Mouse (Mus musculus) cerebellum, adult 2 months (tissue): ENCODE measurements at regions not wholly inside any gene's neighbourhood (a gene's known extent, or its start where the extent isn't known, plus 50 kb on each side); places are given as distances from the start of the nearest gene placed in this dataset.

Experiments
- DNase-seq, 2 experiments: peaks; one replicate each; pipeline ENCODE4 v3.0.0; 2021
- H3K27ac ChIP-seq: fragments of 200-500 bp; 2 replicates; pipeline ENCODE4 v1.5.1; 2012; ENCODE audit warnings: low read length, control low read depth, inconsistent platforms; ENCODE audit not compliant: insufficient read depth
- H3K27me3 ChIP-seq: fragments of 200-500 bp; 2 replicates; pipeline ENCODE4 v1.6.1; 2012; ENCODE audit warnings: inconsistent platforms, mild to moderate bottlenecking, low read length, moderate library complexity; ENCODE audit not compliant: control insufficient read depth, insufficient read depth
- H3K4me1 ChIP-seq: fragments of 200-500 bp; 2 replicates; pipeline ENCODE4 v1.6.1; 2011; ENCODE audit warnings: low read length; ENCODE audit not compliant: control insufficient read depth, insufficient read depth
- H3K4me3 ChIP-seq: fragments of 200-500 bp; replicated peaks from 2 replicates; pipeline ENCODE3; 2011; ENCODE audit warnings: mild to moderate bottlenecking, low read depth, low read length, control low read depth; ENCODE audit not compliant: insufficient read depth
- CTCF ChIP-seq: fragments of 200-500 bp; IDR thresholded peaks from 2 replicates; pipeline ENCODE4 v1.5.1; 2011; ENCODE audit warnings: low read depth, mild to moderate bottlenecking, control low read depth, low read length, moderate library complexity, borderline replicate concordance; ENCODE audit not compliant: insufficient read depth
- POLR2A ChIP-seq: fragments of 200-500 bp; IDR thresholded peaks from 2 replicates; pipeline ENCODE4 v1.6.1; 2011; ENCODE audit warnings: low read length, control low read depth, borderline replicate concordance; ENCODE audit not compliant: insufficient read depth
- WGBS: fragments of 180-500 bp; shearing (Covaris S2); methylation state at CpG from one replicate; pipeline ENCODE4 v1.1.7; 2018; 5-methylcytosine and 5-hydroxymethylcytosine counted together

DNA sequence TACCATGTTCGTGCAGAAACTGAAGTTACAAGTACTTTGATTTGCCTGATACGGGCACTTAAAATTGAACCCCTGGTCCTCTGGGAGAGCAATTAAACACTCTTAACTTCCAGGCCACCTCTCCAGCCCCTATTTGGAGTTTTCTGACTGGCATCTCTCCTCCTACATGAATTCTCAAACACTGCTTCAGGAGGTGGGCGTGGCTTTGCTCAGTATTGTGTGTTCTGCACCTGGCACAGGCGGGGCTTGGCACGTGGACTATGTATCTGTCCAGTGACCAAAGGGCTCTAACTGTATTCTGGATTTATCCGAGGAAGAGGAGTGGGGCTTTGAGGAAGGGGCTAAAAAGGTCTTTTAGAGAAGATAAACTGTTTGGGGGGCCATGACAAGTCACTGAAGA lies 81.5 kb upstream of the Ppm1b start:
- Histone ChIP-seq H3K27me3 (no peaks in the 10 kb centered on the region), H3K4me1 (peaks cover 14% of the 10 kb centered on the region), H3K4me3 (no peak overlapping the region), H3K27ac (no peak overlapping the region)
- TF ChIP-seq POLR2A: no peak
- no peak for TF ChIP-seq CTCF
- DNase-seq: no peak
- WGBS: 82% methylated on average over 6 of the region's 6 CpGs

DNA sequence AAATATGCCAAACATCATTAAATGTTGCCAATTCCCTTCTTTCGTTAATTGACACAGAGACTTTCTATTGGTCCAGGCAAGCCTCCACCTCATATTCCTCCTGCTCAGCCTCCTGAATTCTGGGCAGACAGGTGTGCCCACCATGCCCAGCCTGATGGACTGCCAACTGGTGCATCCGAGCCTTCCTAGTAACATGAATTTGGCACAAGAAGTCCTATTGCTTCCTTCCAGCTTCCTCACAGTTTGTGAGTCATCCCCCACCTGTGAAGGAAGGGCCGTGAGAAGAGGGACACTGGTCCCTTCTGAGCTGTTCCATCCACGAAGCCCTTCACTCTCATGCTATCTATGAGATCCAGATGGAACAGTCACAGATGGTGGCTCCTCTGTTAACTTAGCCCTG lies 80.5 kb upstream of the Ppm1b start:
- 14% methylated on average over 4 of the region's 4 CpGs for WGBS
- Histone ChIP-seq H3K27me3 (no peaks in the 10 kb centered on the region), H3K4me3 (no peak overlapping the region), H3K4me1 (peaks cover 14% of the 10 kb centered on the region), H3K27ac (peak overlapping the region; percentile 43; the same call in 1 of the 2 replicates)
- no peak for TF ChIP-seq CTCF
- TF ChIP-seq POLR2A: no peak
- peak; percentile 67 to 89 for DNase-seq

DNA sequence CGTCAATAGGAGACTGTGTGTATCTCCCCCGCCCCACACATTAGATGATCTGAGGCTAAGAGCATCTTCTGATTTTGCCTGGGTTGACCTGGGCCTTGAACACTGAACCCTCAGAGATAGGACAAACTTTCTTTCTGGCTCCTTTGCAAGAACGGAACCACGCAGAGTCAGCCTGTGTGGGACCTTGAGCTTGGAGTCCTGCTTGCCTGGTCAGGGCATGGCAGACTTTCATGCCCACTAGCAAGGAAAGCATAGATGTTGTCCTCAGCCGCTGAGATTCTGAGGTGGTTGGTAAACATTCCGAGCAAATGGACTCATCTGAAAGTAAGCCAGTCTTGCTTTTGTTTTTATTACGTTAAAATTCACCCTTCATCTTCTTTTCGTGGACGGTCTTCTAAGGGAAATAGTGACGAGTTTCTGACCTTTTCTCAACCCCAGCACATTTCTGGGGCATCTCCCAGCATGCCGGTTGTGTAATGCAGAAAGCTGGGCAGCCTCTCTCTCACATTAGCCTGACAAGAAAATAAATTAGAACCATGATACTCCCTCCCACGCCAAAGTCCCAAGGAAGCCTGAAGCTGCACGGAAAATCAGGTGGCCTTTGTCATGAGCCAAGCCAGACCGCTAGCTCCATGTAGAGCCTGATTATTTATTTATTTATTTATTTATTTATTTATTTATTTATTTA lies 79.2 kb upstream of the Ppm1b start:
- Histone ChIP-seq H3K27me3 (no peaks in the 10 kb centered on the region), H3K27ac (peak overlapping the region; percentile 56), H3K4me1 (peaks cover 14% of the 10 kb centered on the region), H3K4me3 (no peak overlapping the region)
- WGBS: 40% methylated on average over 14 of the region's 14 CpGs
- no peak for TF ChIP-seq POLR2A
- no peak for TF ChIP-seq CTCF
- peak; percentile 59 to 81 for DNase-seq

DNA sequence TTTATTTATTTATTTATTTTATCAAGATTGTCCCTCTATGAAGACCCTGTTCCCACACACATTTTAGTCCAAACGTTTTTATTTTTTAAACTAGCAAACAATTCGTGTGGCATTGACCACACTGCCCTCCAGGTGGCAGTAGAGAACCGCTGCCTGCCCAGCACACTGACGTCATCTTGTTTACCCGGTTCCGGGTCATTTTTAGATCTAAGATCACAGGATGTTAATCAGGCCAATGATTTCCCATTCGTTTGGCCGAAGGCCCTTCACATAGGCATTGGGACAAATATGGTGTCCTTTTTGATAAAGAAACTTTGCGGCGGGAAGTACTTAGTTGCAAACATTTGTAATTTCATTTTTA lies 78.7 kb upstream of the Ppm1b start:
- peak overlapping the region; percentile 23; the same call in 1 of the 2 replicates for H3K27ac ChIP-seq

DNA sequence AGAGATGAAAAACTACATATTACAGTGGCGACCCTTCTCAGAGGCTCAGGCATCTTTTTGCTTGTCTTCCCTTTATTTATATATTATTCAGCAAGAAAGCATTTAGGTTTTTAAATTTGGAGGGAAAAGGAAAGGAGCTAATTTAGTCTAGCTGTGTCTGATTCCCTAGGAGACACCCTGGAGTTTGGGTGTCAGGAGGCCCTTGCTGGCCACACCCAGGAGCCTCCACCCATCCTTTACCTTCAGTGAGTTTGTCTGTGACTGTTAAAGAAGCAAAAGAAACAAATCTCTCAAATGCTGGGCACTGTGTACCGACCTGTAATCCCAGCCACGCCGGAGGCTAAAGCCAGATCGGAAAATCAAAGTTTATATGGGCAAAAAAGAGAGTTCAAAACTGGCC lies 78.2 kb upstream of the Ppm1b start:
- peaks cover 14% of the 10 kb centered on the region for H3K4me1 ChIP-seq
- no peak overlapping the region for H3K4me3 ChIP-seq
- peak overlapping the region; percentile 82; the same call in 1 of the 2 replicates for H3K27ac ChIP-seq
- H3K27me3 ChIP-seq: no peaks in the 10 kb centered on the region
- WGBS: 93% methylated on average over 5 of the region's 5 CpGs
- TF ChIP-seq CTCF (no peak), POLR2A (no peak)
- no peak for DNase-seq

More for the DNA sequence above, 78.7 kb upstream of the Ppm1b start:
- Histone ChIP-seq H3K4me3 (no peak overlapping the region), H3K27me3 (no peaks in the 10 kb centered on the region), H3K4me1 (peaks cover 14% of the 10 kb centered on the region)
- peak; percentile 90 for TF ChIP-seq CTCF
- no peak for TF ChIP-seq POLR2A
- DNase-seq: peak; percentile 84 to 87
- WGBS: 12% methylated on average over 10 of the region's 10 CpGs

DNA sequence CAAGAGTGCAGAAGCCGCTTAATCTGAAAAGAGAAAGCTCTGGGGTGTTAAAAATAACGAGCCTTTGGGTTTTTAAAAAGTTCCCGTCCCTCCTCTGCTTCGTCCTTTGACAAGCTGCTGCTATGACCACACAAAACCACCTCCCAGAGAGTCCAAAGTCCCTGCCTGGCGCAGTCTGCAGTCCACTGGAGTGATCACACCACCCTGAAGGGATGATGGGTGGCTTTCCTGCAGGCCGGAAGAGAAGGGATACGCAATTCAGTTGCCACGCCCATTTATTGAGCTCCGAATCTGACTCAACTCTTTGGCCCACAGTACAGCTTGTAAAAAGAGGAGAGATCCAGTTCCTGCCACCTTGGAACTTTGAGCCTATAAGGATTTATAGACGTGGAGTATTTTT lies 77.4 kb upstream of the Ppm1b start:
- Histone ChIP-seq H3K27ac (no peak overlapping the region), H3K4me1 (peaks cover 11% of the 10 kb centered on the region), H3K27me3 (no peaks in the 10 kb centered on the region), H3K4me3 (no peak overlapping the region)
- no peak for DNase-seq
- no peak for TF ChIP-seq CTCF
- TF ChIP-seq POLR2A: no peak
- 91% methylated on average over 10 of the region's 10 CpGs for WGBS

DNA sequence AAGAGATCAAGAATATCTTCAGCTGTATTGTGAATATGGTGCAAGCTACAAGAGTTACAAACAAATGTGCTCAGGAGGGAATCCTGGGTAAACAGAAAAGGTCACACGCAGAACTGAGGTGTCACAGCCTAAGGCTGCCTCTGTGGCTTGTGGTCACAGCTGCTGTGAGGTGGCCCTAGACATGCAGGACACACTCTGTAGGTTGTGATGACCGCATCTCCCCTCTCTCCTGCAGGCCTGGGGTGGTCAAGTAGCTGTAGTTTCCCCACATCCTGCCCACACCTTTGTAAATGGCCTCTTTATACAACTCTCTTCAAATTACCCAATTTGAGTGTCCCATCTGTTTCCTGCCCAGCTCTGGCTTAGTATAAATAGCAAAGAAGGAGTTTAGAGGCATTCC lies 75.6 kb upstream of the Ppm1b start:
- TF ChIP-seq POLR2A: no peak
- TF ChIP-seq CTCF: no peak
- 89% methylated on average over 2 of the region's 2 CpGs for WGBS
- H3K4me3 ChIP-seq: no peak overlapping the region
- H3K27ac ChIP-seq: no peak overlapping the region
- H3K4me1 ChIP-seq: peaks cover 6% of the 10 kb centered on the region; the same call in 1 of the 2 replicates
- DNase-seq: no peak
- no peaks in the 10 kb centered on the region for H3K27me3 ChIP-seq

DNA sequence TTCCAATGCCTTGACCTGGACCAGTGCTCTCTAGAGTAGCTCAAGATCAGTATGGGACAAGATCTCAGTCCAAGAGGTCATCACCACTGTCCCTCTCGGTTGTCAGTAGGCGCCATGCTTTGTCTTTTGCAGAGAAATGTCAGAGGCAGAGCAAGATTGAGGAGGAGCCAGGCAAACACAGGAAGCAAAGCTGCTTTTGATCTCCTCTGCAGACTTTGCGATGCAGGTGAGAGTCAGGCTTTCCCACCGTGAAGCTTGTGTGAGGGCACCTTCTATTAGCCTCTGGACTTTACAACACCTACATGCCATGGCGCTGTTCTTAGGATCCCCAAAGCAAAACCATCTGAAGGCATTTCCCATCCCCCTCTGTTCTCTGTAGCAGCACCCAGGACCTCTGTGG lies 68.0 kb upstream of the Ppm1b start:
- TF ChIP-seq POLR2A (no peak), CTCF (no peak)
- Histone ChIP-seq H3K4me3 (no peak overlapping the region), H3K27ac (no peak overlapping the region), H3K27me3 (no peaks in the 10 kb centered on the region), H3K4me1 (no peaks in the 10 kb centered on the region)
- WGBS: 91% methylated on average over 5 of the region's 5 CpGs
- no peak for DNase-seq
